9 mouse cellular contexts compared by ENCODE assay signal in the genomic region with DNA sequence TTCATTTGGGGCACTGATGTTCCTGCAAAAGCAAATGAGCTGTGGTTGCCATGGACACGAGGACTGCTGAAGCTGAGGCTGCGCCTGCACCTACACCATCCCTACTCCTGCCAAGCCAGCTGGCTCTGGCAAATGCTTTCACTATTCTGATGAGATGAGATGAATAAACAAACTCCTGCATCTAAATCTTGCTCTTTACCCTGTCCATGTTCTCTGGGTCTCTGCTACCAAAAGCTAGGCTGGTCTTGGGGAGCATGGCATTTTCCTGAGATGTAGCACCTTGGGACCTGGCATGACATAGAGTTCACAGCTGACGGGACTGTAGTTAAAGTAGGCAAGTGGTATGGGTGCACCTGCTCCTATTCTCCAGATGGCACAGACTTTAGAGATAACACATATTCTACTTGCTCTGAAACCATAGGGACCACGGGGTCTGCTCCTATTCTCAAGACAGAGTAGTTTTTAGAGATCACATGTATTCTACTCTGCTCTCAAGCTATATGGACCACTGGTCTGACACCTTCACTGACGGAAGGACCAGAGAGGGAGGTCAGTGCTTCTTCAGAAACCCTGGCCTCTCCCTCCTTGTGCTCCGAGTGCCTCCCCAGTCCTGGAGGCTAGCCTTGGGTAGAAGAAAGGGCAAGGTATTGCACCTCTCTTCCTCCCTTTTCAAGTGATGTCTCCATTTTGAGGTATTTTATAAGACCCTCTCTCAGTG. TPM values are rescaled to one million over a fixed set of nuclear protein-coding genes. Genes with fewer than 3 reads are reported as not detected.
A peak's percentile ranks its signal among the peaks of the same experiment; 100 is the strongest.
DNase-seq lines count a peak whose midpoint lies in the region; ATAC-seq lines count a peak whose summit lies in the region.
"Had no signal": no experiment of that assay in that cellular context is flagged by ENCODE, and none has a peak within 500 bp of the region (broad histone marks: within the 10 kb centered on the region; RNA-seq: fewer than 3 reads in every experiment).

No protein-coding gene starts in this region.

- no peak overlapping the region for H3K4me2 ChIP-seq in midbrain, embryonic 15.5 days

- ATAC-seq in cerebellum, adult (ENCODE audit: insufficient number of reproducible peaks, low FRiP score, low TSS enrichment): peak; percentile 79
- peak; percentile 96 for ATAC-seq in midbrain, embryonic 15.5 days (replicated peaks)

- peaks cover 7% of the 10 kb centered on the region; the same call in 1 of the 2 replicates for H3K4me1 ChIP-seq in midbrain, embryonic 15.5 days

- H3K9me3 ChIP-seq in midbrain, embryonic 15.5 days: no peaks in the 10 kb centered on the region

- 66% methylated on average over 6 of the region's 6 CpGs for WGBS in midbrain, embryonic 15.5 days

- DNase-seq in cerebellum, postnatal 14 days: peak; percentile 54 to 60
- DNase-seq in layer of hippocampus, adult 8-10 months (ENCODE audit: low spot score in 2 of 2): peak; percentile 91 to 93
- DNase-seq in thymus, adult 18-20 months: no peak
- DNase-seq in thymus, postnatal 10 days (ENCODE audit: low spot score in 2 of 2): no peak
- DNase-seq in embryo, embryonic 10 days (ENCODE audit: low spot score): no peak
- DNase-seq in adrenal gland, postnatal 10 days: no peak
- DNase-seq: liver had no signal

- no peak overlapping the region for H3K9ac ChIP-seq in midbrain, embryonic 15.5 days

- peak overlapping the region; percentile 53; the same call in 1 of the 2 replicates for H3K27ac ChIP-seq in midbrain, embryonic 15.5 days

- no peaks in the 10 kb centered on the region for H3K27me3 ChIP-seq in midbrain, embryonic 15.5 days (replicated peaks)

- no peaks in the 10 kb centered on the region; the same call in 1 of the 2 replicates for H3K36me3 ChIP-seq in midbrain, embryonic 15.5 days (replicated peaks)

- H3K4me3 ChIP-seq in midbrain, embryonic 15.5 days: no peak overlapping the region

RNA-seq across cellular contexts. Expression of gene 4931440F15Rik, which starts 36.4 kb away (rescaled TPM):
- total RNA-seq in layer of hippocampus, adult 8-10 months (2022): 1 to 10 TPM; 2.5 to 3.2 (median 2.7) TPM
- 0.72 and 0.74 TPM in 2 replicates for polyA plus RNA-seq in midbrain, embryonic 15.5 days (2015; fragmentation: Nextera tagmentation; extraction: Ambion mirVana)
- total RNA-seq in adrenal gland, postnatal 10 days (2021): under 1 TPM; 0.48 to 0.64 TPM

Comparison
In these comparisons a context has a peak if more than half of its experiments do, and no peak if none do; other contexts are left out.
1. DNase-seq: peak in cerebellum, postnatal 14 days (2 of 2) and layer of hippocampus, adult 8-10 months (2 of 2); none in thymus, adult 18-20 months (0 of 2), thymus, postnatal 10 days (0 of 2), embryo, embryonic 10 days (single experiment) and adrenal gland, postnatal 10 days (single experiment).